ENCODE assay signal across 29 mouse cellular contexts in genomic region chr12:108709386-108709785, GRCm38 (mm10). TPM values are rescaled to one million over a fixed set of nuclear protein-coding genes. Genes with fewer than 3 reads are reported as not detected.
DNase-seq lines count a peak whose midpoint lies in the region; ATAC-seq lines count a peak whose summit lies in the region.
"Had no signal": no experiment of that assay in that cellular context is flagged by ENCODE, and none has a peak within 500 bp of the region (broad histone marks: within the 10 kb centered on the region; RNA-seq: fewer than 3 reads in every experiment).

No protein-coding gene starts in this region.

- no peak overlapping the region for H3K4me3 ChIP-seq in heart, embryonic 12.5 days
- H3K4me3 ChIP-seq in liver, embryonic 11.5 days (ENCODE audit: low read depth, low read length), result no peak overlapping the region
- H3K4me3 ChIP-seq in liver, embryonic 12.5 days, result no peak overlapping the region
- H3K4me3 ChIP-seq: embryonic facial prominence, embryonic 12.5 days; heart, embryonic 10.5 days; hindbrain, embryonic 12.5 days; layer of hippocampus, adult 2 months; left cerebral cortex, adult 2 months; limb, embryonic 13.5 days; lung, embryonic 15.5 days; midbrain, embryonic 13.5 days; neural tube, embryonic 13.5 days had no signal

- H3K9ac ChIP-seq in heart, embryonic 12.5 days, result no peak overlapping the region
- H3K9ac ChIP-seq in liver, embryonic 11.5 days (ENCODE audit: low read depth, low read length), result no peak overlapping the region
- no peak overlapping the region for H3K9ac ChIP-seq in liver, embryonic 12.5 days
- H3K9ac ChIP-seq: embryonic facial prominence, embryonic 12.5 days; hindbrain, embryonic 12.5 days; limb, embryonic 13.5 days; liver, embryonic 14.5 days; lung, embryonic 15.5 days; midbrain, embryonic 13.5 days; neural tube, embryonic 13.5 days had no signal

- no peak overlapping the region for H3K4me2 ChIP-seq in heart, embryonic 12.5 days
- no peak overlapping the region for H3K4me2 ChIP-seq in liver, embryonic 11.5 days
- H3K4me2 ChIP-seq in liver, embryonic 12.5 days, result no peak overlapping the region
- H3K4me2 ChIP-seq: embryonic facial prominence, embryonic 12.5 days; hindbrain, embryonic 12.5 days; limb, embryonic 13.5 days; lung, embryonic 15.5 days; midbrain, embryonic 13.5 days; neural tube, embryonic 13.5 days had no signal

- peak; percentile 72 for DNase-seq in heart, adult 11 months
- DNase-seq in liver, embryonic 11.5 days (ENCODE audit: low spot score), result peak; percentile 26
- peak; percentile 48 for DNase-seq in urinary bladder, postnatal 14 days (ENCODE audit: low spot score)
- no peak for DNase-seq in urinary bladder, postnatal 4 days (ENCODE audit: low spot score in 2 of 2)
- DNase-seq in thymus, postnatal 14 days, result no peak
- DNase-seq in left cerebral cortex, postnatal 14 days (ENCODE audit: low spot score in 2 of 2), result no peak
- DNase-seq: adrenal gland, adult 8-10 months; cerebellum, adult 8-10 months; cerebellum, postnatal 25 days; gastrocnemius, postnatal 14 days; heart, postnatal 36 days; thymus, adult 2 months had no signal

- H3K4me1 ChIP-seq in heart, embryonic 12.5 days (replicated peaks), result no peaks in the 10 kb centered on the region
- no peaks in the 10 kb centered on the region for H3K4me1 ChIP-seq in liver, embryonic 11.5 days (replicated peaks; ENCODE audit: control insufficient read depth, insufficient read depth, low read length)
- no peaks in the 10 kb centered on the region for H3K4me1 ChIP-seq in liver, embryonic 12.5 days
- H3K4me1 ChIP-seq: embryonic facial prominence, embryonic 12.5 days; heart, embryonic 10.5 days; limb, embryonic 13.5 days; midbrain, embryonic 13.5 days; neural tube, embryonic 13.5 days had no signal

- H3K9me3 ChIP-seq in heart, embryonic 12.5 days (replicated peaks), result no peaks in the 10 kb centered on the region
- H3K9me3 ChIP-seq in liver, embryonic 11.5 days (ENCODE audit: control insufficient read depth, low read length), result no peaks in the 10 kb centered on the region
- H3K9me3 ChIP-seq in liver, embryonic 12.5 days (replicated peaks), result no peaks in the 10 kb centered on the region
- H3K9me3 ChIP-seq: embryonic facial prominence, embryonic 12.5 days; heart, embryonic 10.5 days; hindbrain, embryonic 12.5 days; limb, embryonic 13.5 days; lung, embryonic 15.5 days; midbrain, embryonic 13.5 days; neural tube, embryonic 13.5 days had no signal

- WGBS in heart, embryonic 12.5 days, result 84% methylated on average over 6 of the region's 6 CpGs
- WGBS in liver, embryonic 11.5 days, result 85% methylated on average over 6 of the region's 6 CpGs
- 74% methylated on average over 6 of the region's 6 CpGs for WGBS in liver, embryonic 12.5 days (ENCODE audit: insufficient replicate concordance)

- intact Hi-C loops in left cerebral cortex, postnatal 14 days (cut with DNase I), result loop anchor here (5.0 kb wide), 1 partner anchor 48 kb away; no protein-coding TSS in a partner anchor

- H3K36me3 ChIP-seq in heart, embryonic 12.5 days, result no peaks in the 10 kb centered on the region
- H3K36me3 ChIP-seq in liver, embryonic 11.5 days (ENCODE audit: control insufficient read depth, insufficient read depth, low read length), result no peaks in the 10 kb centered on the region
- no peaks in the 10 kb centered on the region for H3K36me3 ChIP-seq in liver, embryonic 12.5 days
- H3K36me3 ChIP-seq: embryonic facial prominence, embryonic 12.5 days; heart, embryonic 10.5 days; hindbrain, embryonic 12.5 days; limb, embryonic 13.5 days; lung, embryonic 15.5 days; midbrain, embryonic 13.5 days; neural tube, embryonic 13.5 days had no signal

- ATAC-seq in heart, embryonic 12.5 days (ENCODE audit: insufficient number of reproducible peaks, low FRiP score), result no peak
- no peak for ATAC-seq in liver, embryonic 11.5 days (replicated peaks; ENCODE audit: low FRiP score)
- ATAC-seq in liver, embryonic 12.5 days, result no peak
- ATAC-seq: forebrain, embryonic 14.5 days; hindbrain, postnatal 0 days; midbrain, embryonic 13.5 days had no signal

- no peak overlapping the region for H3K27ac ChIP-seq in heart, embryonic 12.5 days (ENCODE audit: poor library complexity, severe bottlenecking)
- no peak overlapping the region for H3K27ac ChIP-seq in liver, embryonic 11.5 days (ENCODE audit: low read depth, low read length)
- H3K27ac ChIP-seq in liver, embryonic 12.5 days, result no peak overlapping the region
- H3K27ac ChIP-seq: embryonic facial prominence, embryonic 12.5 days; heart, embryonic 10.5 days; hindbrain, embryonic 12.5 days; hindbrain, postnatal 0 days; layer of hippocampus, adult 2 months; left cerebral cortex, adult 2 months; limb, embryonic 13.5 days; liver, embryonic 14.5 days; macrophage; midbrain, embryonic 13.5 days; neural tube, embryonic 13.5 days had no signal

- peaks cover 4% of the 10 kb centered on the region for H3K27me3 ChIP-seq in heart, embryonic 12.5 days (replicated peaks)
- no peaks in the 10 kb centered on the region for H3K27me3 ChIP-seq in liver, embryonic 11.5 days (replicated peaks; ENCODE audit: control insufficient read depth, insufficient read depth, low read length)
- H3K27me3 ChIP-seq in liver, embryonic 12.5 days (replicated peaks), result peaks cover 8% of the 10 kb centered on the region
- H3K27me3 ChIP-seq: hindbrain, embryonic 12.5 days; neural tube, embryonic 13.5 days had no signal

RNA-seq across cellular contexts. Expression of gene Degs2, which starts 7.3 kb away (rescaled TPM):
- polyA plus RNA-seq in heart, embryonic 12.5 days (2016; fragmentation: Nextera tagmentation; extraction: Ambion mirVana), result 0.64 and 1.0 TPM in 2 replicates
- polyA plus RNA-seq in liver, embryonic 11.5 days (2014; fragmentation: Nextera tagmentation; extraction: Ambion mirVana), result 0.33 and 0.48 TPM in 2 replicates
- 0.15 and 0.42 TPM in 2 replicates for polyA plus RNA-seq in liver, embryonic 12.5 days (2016; fragmentation: Nextera tagmentation; extraction: Ambion mirVana)
- 1 to 10 TPM in 1 of 2 experiments, under 1 TPM in 1; 0.94 to 1.4 TPM for total RNA-seq in left cerebral cortex, postnatal 14 days (2021)
- total RNA-seq: adrenal gland, adult 8-10 months; CH12.LX; megakaryocyte-erythroid progenitor cell, adult 5-6 weeks had no signal
- polyA plus RNA-seq: macrophage had no signal

Comparison
In these comparisons a context has a peak if more than half of its experiments do, and no peak if none do; other contexts are left out.
1. DNase-seq: peak in heart, adult 11 months (single experiment), liver, embryonic 11.5 days (single experiment) and urinary bladder, postnatal 14 days (single experiment); none in urinary bladder, postnatal 4 days (0 of 2), thymus, postnatal 14 days (single experiment) and left cerebral cortex, postnatal 14 days (0 of 2).